Mouse (Mus musculus) myocyte (in vitro differentiated cells): ENCODE data around the gene BC052040.

Experiments used
- CEBPB ChIP-seq: IDR thresholded peaks from 2 replicates; pipeline ENCODE4 v1.6.1; 2011; ENCODE audit warnings: mild to moderate bottlenecking, moderate library complexity; ENCODE audit not compliant: poor library complexity, insufficient read depth, severe bottlenecking
- E2F4 ChIP-seq: IDR thresholded peaks from one replicate; pipeline ENCODE4 v1.6.1; 2011; ENCODE audit warnings: mild to moderate bottlenecking, control low read depth, moderate library complexity; ENCODE audit not compliant: insufficient read depth
- MAX ChIP-seq: IDR thresholded peaks from one replicate; pipeline ENCODE4 v1.6.1; 2011; ENCODE audit warnings: low read depth, mild to moderate bottlenecking, control low read depth
- MYOD1 ChIP-seq, 3 experiments: IDR thresholded peaks; one replicate each; pipeline ENCODE4 v1.6.1; 2011; ENCODE audit warnings: control low read depth in 2 of 3, low read depth in 2 of 3, mild to moderate bottlenecking in 2 of 3, moderate library complexity in 1 of 3; ENCODE audit not compliant: insufficient read length in 2 of 3, control insufficient read depth in 1 of 3
- MYOG ChIP-seq, 3 experiments: IDR thresholded peaks; one replicate each; pipeline ENCODE4 v1.6.1; 2011; ENCODE audit warnings: control low read depth in 2 of 3, low read depth in 2 of 3, mild to moderate bottlenecking in 2 of 3; ENCODE audit not compliant: insufficient read length in 2 of 3, control insufficient read depth in 1 of 3, insufficient read depth in 1 of 3
- POLR2A ChIP-seq: IDR thresholded peaks from one replicate; pipeline ENCODE4 v1.6.1; 2011; ENCODE audit warnings: low read depth, mild to moderate bottlenecking, control low read depth, moderate library complexity; ENCODE audit not compliant: insufficient read length
- POLR2AphosphoS2 ChIP-seq: IDR thresholded peaks from one replicate; pipeline ENCODE4 v1.6.1; 2011; ENCODE audit warnings: low read depth, control low read depth; ENCODE audit not compliant: insufficient read length
- REST ChIP-seq: IDR thresholded peaks from one replicate; pipeline ENCODE4 v1.6.1; 2011; ENCODE audit warnings: mild to moderate bottlenecking, control low read depth, moderate library complexity; ENCODE audit not compliant: insufficient read depth, insufficient read length
- SRF ChIP-seq: IDR thresholded peaks from one replicate; pipeline ENCODE4 v1.6.1; 2011; ENCODE audit warnings: low read depth; ENCODE audit not compliant: control insufficient read depth, insufficient read length
- TCF12 ChIP-seq: IDR thresholded peaks from one replicate; pipeline ENCODE4 v1.6.1; 2011; ENCODE audit warnings: mild to moderate bottlenecking, control low read depth; ENCODE audit not compliant: poor library complexity, insufficient read depth, severe bottlenecking
- TCF3 ChIP-seq: IDR thresholded peaks from one replicate; pipeline ENCODE4 v1.6.1; 2011; ENCODE audit warnings: low read depth, control low read depth; ENCODE audit not compliant: insufficient read length
- USF1 ChIP-seq: IDR thresholded peaks from one replicate; pipeline ENCODE4 v1.6.1; 2011; ENCODE audit warnings: low read depth, mild to moderate bottlenecking, control low read depth, moderate library complexity

DNA sequence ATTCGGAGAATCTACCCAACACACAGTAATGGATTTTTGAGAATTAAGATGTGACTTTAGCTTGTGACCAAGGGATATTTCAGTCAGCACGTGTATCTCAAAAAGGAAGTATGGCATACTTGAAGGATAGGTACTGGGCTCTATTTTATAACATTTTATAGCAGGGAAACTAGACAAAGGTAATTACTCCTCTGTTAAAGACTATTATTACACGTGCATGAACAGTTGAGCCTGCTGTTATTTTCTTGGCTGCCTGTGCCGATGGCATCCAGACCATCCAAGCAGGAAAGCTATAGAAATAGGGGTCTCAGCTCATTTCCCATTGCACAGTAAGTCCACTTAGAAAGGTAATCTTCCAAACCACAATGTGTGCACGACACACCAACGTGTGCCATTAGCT, 232.2 kb downstream of the BC052040 start:
- TF ChIP-seq POLR2AphosphoS2 (no peak), USF1 (no peak), E2F4 (no peak), TCF12 (no peak), TCF3 (no peak), POLR2A (no peak), MYOD1 (IDR thresholded peaks at IDR 0.05; ENCODE audit: control insufficient read depth in 1 of 3, insufficient read length in 2 of 3, low read depth in 2 of 3) (no peak), MAX (no peak), MYOG (IDR thresholded peaks at IDR 0.05; ENCODE audit: control insufficient read depth in 1 of 3, insufficient read depth in 1 of 3, insufficient read length in 2 of 3, low read depth in 2 of 3) (no peak), SRF (no peak), REST (no peak), CEBPB (no peak)
